Mouse (Mus musculus) forebrain, embryonic 12.5 days (tissue): ENCODE data around the gene Olfr1368. TPM values are rescaled to one million over a fixed set of nuclear protein-coding genes. Genes with fewer than 3 reads are reported as not detected.

Experiments used
- ATAC-seq: fragments of 200-750 bp; cut with Nextera tagmentation; 2 replicates; pipeline ENCODE4 v1.8.0; 2017; ENCODE audit warnings: moderate TSS enrichment; ENCODE audit not compliant: low FRiP score
- H3K27ac ChIP-seq: fragments of 300-500 bp; sonication (generic); 2 replicates; pipeline ENCODE4 v1.5.1; 2016; ENCODE audit warnings: mild to moderate bottlenecking
- H3K27me3 ChIP-seq: fragments of 300-500 bp; sonication (generic); 2 replicates; pipeline ENCODE4 v1.6.1; 2016; ENCODE audit warnings: mild to moderate bottlenecking
- H3K36me3 ChIP-seq: fragments of 300-500 bp; sonication (generic); replicated peaks from 2 replicates; pipeline ENCODE4 v1.6.1; 2016; ENCODE audit warnings: mild to moderate bottlenecking
- H3K4me1 ChIP-seq: fragments of 300-500 bp; sonication (generic); 2 replicates; pipeline ENCODE4 v1.6.1; 2016
- H3K4me2 ChIP-seq: fragments of 300-500 bp; sonication (generic); 2 replicates; pipeline ENCODE4 v1.6.1; 2016; ENCODE audit warnings: mild to moderate bottlenecking, moderate library complexity
- H3K4me3 ChIP-seq: fragments of 300-500 bp; sonication (generic); replicated peaks from 2 replicates; pipeline ENCODE4 v1.5.1; 2016; ENCODE audit warnings: mild to moderate bottlenecking
- H3K9ac ChIP-seq: fragments of 300-500 bp; sonication (generic); 2 replicates; pipeline ENCODE4 v1.6.1; 2016; ENCODE audit warnings: mild to moderate bottlenecking
- H3K9me3 ChIP-seq: fragments of 300-500 bp; sonication (generic); 2 replicates; pipeline ENCODE4 v1.6.1; 2016
- WGBS: fragments of 180-500 bp; shearing (Covaris S2); methylation state at CpG from one replicate; pipeline ENCODE4 v1.1.7; 2016; 5-methylcytosine and 5-hydroxymethylcytosine counted together
- polyA plus RNA-seq: library from polyadenylated mRNA; unstranded; fragments of >200 nt; fragmentation: Nextera tagmentation; extraction: Ambion mirVana; gene quantifications from 2 replicates; pipeline ENCODE4 v1.2.1, GENCODE M21; 2016

The Olfr1368 gene
- polyA plus RNA-seq, 1 experiment from 2014 or later = not detected

DNA sequence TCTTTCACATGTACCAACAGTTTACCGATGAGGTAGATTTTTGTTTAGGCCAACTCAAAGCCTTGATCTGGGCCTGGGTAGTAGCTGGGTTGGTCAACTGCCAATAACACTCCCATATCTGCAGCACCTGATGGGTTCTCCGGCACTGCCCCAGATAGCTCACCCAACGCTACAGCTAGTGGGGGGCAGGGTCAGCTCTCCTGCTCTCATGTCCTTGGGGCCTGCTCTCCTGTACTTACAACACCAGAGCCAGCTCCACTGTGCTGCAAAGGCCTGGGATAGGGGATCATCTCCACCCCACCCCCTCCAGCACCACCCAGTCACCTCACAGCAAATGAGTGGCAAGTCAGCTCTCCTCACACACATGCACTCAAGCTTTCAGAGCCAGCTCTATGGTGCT, 35.9 kb downstream of the Olfr1368 start:
- no peaks in the 10 kb centered on the region for H3K9me3 ChIP-seq
- H3K4me2 ChIP-seq = no peak overlapping the region
- no peak for ATAC-seq
- no peak overlapping the region for H3K9ac ChIP-seq
- WGBS = 96% methylated on average over 3 of the region's 3 CpGs
- no peaks in the 10 kb centered on the region for H3K36me3 ChIP-seq
- H3K4me1 ChIP-seq = no peaks in the 10 kb centered on the region
- H3K27ac ChIP-seq = no peak overlapping the region
- no peaks in the 10 kb centered on the region for H3K27me3 ChIP-seq
- H3K4me3 ChIP-seq = no peak overlapping the region

Other genes starting within 250 kb of the Olfr1368 start
- gene Olfr1370, start 70.9 kb downstream of the Olfr1368 start, polyA plus RNA-seq = not detected in 2 replicates
- gene Olfr1369-ps1, start 34.4 kb downstream of the Olfr1368 start, polyA plus RNA-seq = not detected in 2 replicates
- not detected in 2 replicates for gene Olfr263, start 16.2 kb downstream of the Olfr1368 start, polyA plus RNA-seq
- gene Trim27, start 33.6 kb upstream of the Olfr1368 start, polyA plus RNA-seq = 132 and 153 TPM in 2 replicates
- gene Gpx5, start 146.9 kb upstream of the Olfr1368 start, polyA plus RNA-seq = not detected in 2 replicates
- not detected in 2 replicates for gene Gpx6, start 166.3 kb upstream of the Olfr1368 start, polyA plus RNA-seq
- gene Olfr1367, start 201.0 kb upstream of the Olfr1368 start, polyA plus RNA-seq = not detected in 2 replicates
- 20.1 and 20.2 TPM in 2 replicates for gene Zscan12, start 217.0 kb upstream of the Olfr1368 start, polyA plus RNA-seq